Mouse (Mus musculus) embryonic stem cell, embryonic (primary cell): Measurements from ENCODE around the gene Olfr1033.
"Not testable (repeated sequence)": the region's sequence is repeated elsewhere in the genome, so short reads cannot be mapped to it uniquely, and the experiment has no call there.

Experiments used
- CTCF ChIA-PET, 4 experiments: fragments of 300-600 bp in 2 of 4; fragments of 350-600 bp in 2 of 4; sonication (Branson Sonifier 250); formaldehyde crosslinking; loops; one replicate each; lab custom pipeline; 2022; ENCODE audit warnings: inconsistent platforms in 2 of 4; lab: Charles Lee
- POLR2A ChIA-PET, 4 experiments: fragments of 300-600 bp in 2 of 4; fragments of 350-600 bp in 2 of 4; sonication (Branson Sonifier 250); formaldehyde crosslinking; loops; one replicate each; lab custom pipeline; 2022; ENCODE audit warnings: antibody characterized with exemption in 4 of 4, inconsistent platforms in 1 of 4; lab: Charles Lee

Olfr1033 gene

GRCm38 (mm10) chr2:86020406-86020805, at the start of gene Olfr1033:
Gene Olfr1033, plus strand, starts transcription at chr2:86020633.
- POLR2A ChIA-PET = not testable (repeated sequence)

GRCm38 (mm10) chr2:85973595-85973994, 46.8 kb upstream of the Olfr1033 start, which contains the start of gene Olfr1029:
Gene Olfr1029, plus strand, starts transcription at chr2:85973895.
- ChIA-PET CTCF (no interaction called here), POLR2A (no interaction called here)

More at GRCm38 (mm10) chr2:86020406-86020805, at the start of gene Olfr1033:
- CTCF ChIA-PET = not testable (repeated sequence)

GRCm38 (mm10) chr2:85978976-85979375, 41.5 kb upstream of the Olfr1033 start, which contains the start of gene Olfr1030:
Gene Olfr1030, plus strand, starts transcription at chr2:85979276.
- ChIA-PET POLR2A (no interaction called here), CTCF (no interaction called here)

GRCm38 (mm10) chr2:85990004-85990403, 30.4 kb upstream of the Olfr1033 start, which contains the start of gene Olfr1031:
Gene Olfr1031, plus strand, starts transcription at chr2:85990304.
- ChIA-PET CTCF (no interaction called here), POLR2A (no interaction called here)

GRCm38 (mm10) chr2:86005240-86005639, 15.2 kb upstream of the Olfr1033 start, which contains the start of gene Olfr1032:
Gene Olfr1032, plus strand, starts transcription at chr2:86005540.
- POLR2A ChIA-PET = no interaction called here
- CTCF ChIA-PET = interaction anchor here in 1 of 4 experiments (0.6 kb wide), 1 partner anchor 680 kb away, joined by 3 read pairs; no protein-coding TSS in a partner anchor

- POLR2A ChIA-PET, CTCF ChIA-PET: not testable (repeated sequence)
Observed at GRCm38 (mm10) chr2:86021518-86021917, 1.1 kb downstream of the Olfr1033 start.

- ChIA-PET POLR2A (no interaction called here), CTCF (no interaction called here)
Observed at GRCm38 (mm10) chr2:86045561-86045960, 25.1 kb downstream of the Olfr1033 start, which contains the start of gene Olfr1034. Gene Olfr1034, plus strand, starts transcription at chr2:86045861.

- CTCF ChIA-PET, POLR2A ChIA-PET: not testable (repeated sequence)
Observed at GRCm38 (mm10) chr2:86050777-86051176, 30.3 kb downstream of the Olfr1033 start.

- CTCF ChIA-PET = not testable (repeated sequence)
Observed at GRCm38 (mm10) chr2:86063766-86064165, 43.3 kb downstream of the Olfr1033 start.

GRCm38 (mm10) chr2:86070189-86070588, 49.8 kb downstream of the Olfr1033 start:
- ChIA-PET POLR2A (no interaction called here), CTCF (no interaction called here)

More at GRCm38 (mm10) chr2:86063766-86064165, 43.3 kb downstream of the Olfr1033 start:
- POLR2A ChIA-PET = not testable (repeated sequence)

GRCm38 (mm10) chr2:86073692-86074091, 53.3 kb downstream of the Olfr1033 start, which contains the start of gene Olfr1036:
Gene Olfr1036, plus strand, starts transcription at chr2:86073992.
- CTCF ChIA-PET, POLR2A ChIA-PET: not testable (repeated sequence)

- CTCF ChIA-PET, POLR2A ChIA-PET: not testable (repeated sequence)
Observed at GRCm38 (mm10) chr2:86080478-86080877, 60.0 kb downstream of the Olfr1033 start.

GRCm38 (mm10) chr2:86087285-86087684, 66.9 kb downstream of the Olfr1033 start, which contains the start of gene Olfr1037:
Gene Olfr1037, minus strand, starts transcription at chr2:86087385.
- POLR2A ChIA-PET = no interaction called here
- CTCF ChIA-PET = no interaction called here
